Mouse (Mus musculus) stomach, embryonic 16.5 days (tissue): ENCODE data around the gene Ptpn3. TPM values are rescaled to one million over a fixed set of nuclear protein-coding genes. Genes with fewer than 3 reads are reported as not detected.

Experiments
- ATAC-seq: fragments of 200-750 bp; cut with Nextera tagmentation; 2 replicates; pipeline ENCODE4 v1.8.0; 2017; ENCODE audit warnings: moderate number of reproducible peaks, moderate TSS enrichment; ENCODE audit not compliant: insufficient read depth, low FRiP score
- H3K27ac ChIP-seq: fragments of 300-500 bp; sonication (generic); 2 replicates; pipeline ENCODE4 v1.5.1; 2014; ENCODE audit warnings: low read length
- H3K27me3 ChIP-seq: fragments of 300-500 bp; sonication (generic); 2 replicates; pipeline ENCODE4 v1.6.1; 2014; ENCODE audit warnings: low read length, control low read depth, mixed read lengths; ENCODE audit not compliant: control insufficient read depth, insufficient read depth
- H3K36me3 ChIP-seq: fragments of 300-500 bp; sonication (generic); 2 replicates; pipeline ENCODE4 v1.6.1; 2014; ENCODE audit warnings: low read length; ENCODE audit not compliant: control insufficient read depth, insufficient read depth
- H3K4me1 ChIP-seq: fragments of 300-500 bp; sonication (generic); 2 replicates; pipeline ENCODE4 v1.6.1; 2014; ENCODE audit warnings: low read length, control low read depth, mixed read lengths; ENCODE audit not compliant: control insufficient read depth, insufficient read depth
- H3K4me2 ChIP-seq: fragments of 300-500 bp; sonication (generic); 2 replicates; pipeline ENCODE4 v1.6.1; 2014; ENCODE audit warnings: low read depth, low read length, mixed read lengths
- H3K4me3 ChIP-seq: fragments of 300-500 bp; sonication (generic); replicated peaks from 2 replicates; pipeline ENCODE4 v1.5.1; 2014; ENCODE audit warnings: mild to moderate bottlenecking, low read length
- H3K9ac ChIP-seq: fragments of 300-500 bp; sonication (generic); 2 replicates; pipeline ENCODE4 v1.6.1; 2014; ENCODE audit warnings: low read length
- H3K9me3 ChIP-seq: fragments of 300-500 bp; sonication (generic); replicated peaks from 2 replicates; pipeline ENCODE4 v1.6.1; 2016; ENCODE audit warnings: low read length, control low read depth; ENCODE audit not compliant: control insufficient read depth
- WGBS: fragments of 180-500 bp; shearing (Covaris S2); extraction: QIAGEN DNeasy Blood & Tissue Kit; methylation state at CpG from one replicate; pipeline ENCODE4 v1.1.7; 2014; 5-methylcytosine and 5-hydroxymethylcytosine counted together
- polyA plus RNA-seq: library from polyadenylated mRNA; unstranded; fragments of >200 nt; fragmentation: Nextera tagmentation; extraction: Ambion mirVana; gene quantifications from 2 replicates; pipeline ENCODE4 v1.2.1, GENCODE M21; 2015

Ptpn3 gene
- polyA plus RNA-seq, 1 experiment from 2014 or later: 7.1 TPM

- ATAC-seq: no peak
- Histone ChIP-seq H3K4me1 (peaks cover 15% of the 10 kb centered on the region; the same call in 1 of the 2 replicates), H3K36me3 (no peaks in the 10 kb centered on the region), H3K27me3 (no peaks in the 10 kb centered on the region), H3K9me3 (no peaks in the 10 kb centered on the region), H3K27ac (no peak overlapping the region), H3K9ac (no peak overlapping the region), H3K4me3 (no peak overlapping the region), H3K4me2 (no peak overlapping the region)
- 76% methylated on average over 2 of the region's 2 CpGs for WGBS
Observed at GRCm38 (mm10) chr4:57285251-57285650, 16.4 kb downstream of the Ptpn3 start.

- ATAC-seq: no peak
- Histone ChIP-seq H3K36me3 (no peaks in the 10 kb centered on the region), H3K9ac (no peak overlapping the region), H3K27ac (peak overlapping the region; percentile 78; the same call in 1 of the 2 replicates), H3K4me2 (no peak overlapping the region), H3K4me3 (no peak overlapping the region), H3K4me1 (peaks cover 25% of the 10 kb centered on the region), H3K27me3 (no peaks in the 10 kb centered on the region), H3K9me3 (no peaks in the 10 kb centered on the region)
- WGBS: 65% methylated on average over 3 of the region's 3 CpGs
Observed at GRCm38 (mm10) chr4:57283189-57283588, 18.4 kb downstream of the Ptpn3 start.

- Histone ChIP-seq H3K9ac (no peak overlapping the region), H3K9me3 (no peaks in the 10 kb centered on the region), H3K4me2 (peak overlapping the region; percentile 13; the same call in 1 of the 2 replicates), H3K4me3 (no peak overlapping the region), H3K36me3 (no peaks in the 10 kb centered on the region), H3K4me1 (peaks cover 25% of the 10 kb centered on the region), H3K27ac (peak overlapping the region; percentile 78), H3K27me3 (no peaks in the 10 kb centered on the region)
- peak; percentile 59; the same call in 1 of the 2 replicates for ATAC-seq
- 60% methylated on average over 6 of the region's 6 CpGs for WGBS
Observed at GRCm38 (mm10) chr4:57282630-57283029, 19.0 kb downstream of the Ptpn3 start.

- peak; percentile 72; the same call in 1 of the 2 replicates for ATAC-seq
- peak overlapping the region; percentile 78 for H3K27ac ChIP-seq
- no peak overlapping the region for H3K9ac ChIP-seq
- H3K4me3 ChIP-seq: no peak overlapping the region
- H3K4me1 ChIP-seq: peaks cover 25% of the 10 kb centered on the region
- no peaks in the 10 kb centered on the region for H3K9me3 ChIP-seq
- no peaks in the 10 kb centered on the region for H3K36me3 ChIP-seq
- 46% methylated on average over 5 of the region's 5 CpGs for WGBS
- no peaks in the 10 kb centered on the region for H3K27me3 ChIP-seq
- no peak overlapping the region for H3K4me2 ChIP-seq
Observed at GRCm38 (mm10) chr4:57282179-57282578, 19.5 kb downstream of the Ptpn3 start.

- Histone ChIP-seq H3K4me1 (peaks cover 27% of the 10 kb centered on the region), H3K4me2 (no peak overlapping the region), H3K4me3 (no peak overlapping the region), H3K9ac (no peak overlapping the region), H3K27me3 (no peaks in the 10 kb centered on the region), H3K27ac (no peak overlapping the region), H3K9me3 (no peaks in the 10 kb centered on the region), H3K36me3 (no peaks in the 10 kb centered on the region)
- no peak for ATAC-seq
- 66% methylated on average over 5 of the region's 5 CpGs for WGBS
Observed at GRCm38 (mm10) chr4:57280888-57281287, 20.7 kb downstream of the Ptpn3 start.

GRCm38 (mm10) chr4:57279229-57279628 lies 22.4 kb downstream of the Ptpn3 start:
- H3K9ac ChIP-seq: no peak overlapping the region
- no peaks in the 10 kb centered on the region for H3K36me3 ChIP-seq
- ATAC-seq: peak; percentile 23; the same call in 1 of the 2 replicates
- WGBS: 22% methylated on average over 8 of the region's 8 CpGs
- H3K4me1 ChIP-seq: peaks cover 40% of the 10 kb centered on the region
- no peaks in the 10 kb centered on the region for H3K27me3 ChIP-seq
- no peaks in the 10 kb centered on the region for H3K9me3 ChIP-seq
- 0 out of 2 replicates have a peak overlapping the region, but pooled peaks have one; percentile 5 for H3K4me2 ChIP-seq
- H3K4me3 ChIP-seq: no peak overlapping the region
- H3K27ac ChIP-seq: peak overlapping the region; percentile 42; the same call in 1 of the 2 replicates

- no peaks in the 10 kb centered on the region for H3K36me3 ChIP-seq
- H3K4me3 ChIP-seq: no peak overlapping the region
- H3K27ac ChIP-seq: no peak overlapping the region
- H3K9ac ChIP-seq: no peak overlapping the region
- H3K4me1 ChIP-seq: peaks cover 45% of the 10 kb centered on the region
- H3K27me3 ChIP-seq: no peaks in the 10 kb centered on the region
- no peaks in the 10 kb centered on the region for H3K9me3 ChIP-seq
- H3K4me2 ChIP-seq: no peak overlapping the region
- WGBS: 52% methylated on average over 10 of the region's 10 CpGs
- 0 out of 2 replicates have a peak, but pooled peaks have one; percentile 1 for ATAC-seq
Observed at GRCm38 (mm10) chr4:57278812-57279211, 22.8 kb downstream of the Ptpn3 start.

GRCm38 (mm10) chr4:57277671-57278070 lies 24.0 kb downstream of the Ptpn3 start:
- no peak for ATAC-seq
- no peak overlapping the region for H3K4me2 ChIP-seq
- H3K4me1 ChIP-seq: peaks cover 46% of the 10 kb centered on the region
- H3K27ac ChIP-seq: no peak overlapping the region
- H3K36me3 ChIP-seq: no peaks in the 10 kb centered on the region
- WGBS: 72% methylated on average over 3 of the region's 3 CpGs
- no peaks in the 10 kb centered on the region for H3K27me3 ChIP-seq
- no peaks in the 10 kb centered on the region for H3K9me3 ChIP-seq
- H3K9ac ChIP-seq: no peak overlapping the region
- H3K4me3 ChIP-seq: no peak overlapping the region

GRCm38 (mm10) chr4:57275116-57275743 lies 26.4 kb downstream of the Ptpn3 start:
- WGBS: 4% methylated on average over 8 of the region's 8 CpGs
- H3K27ac ChIP-seq: no peak overlapping the region
- no peaks in the 10 kb centered on the region for H3K27me3 ChIP-seq

More at GRCm38 (mm10) chr4:57275116-57275743, 26.4 kb downstream of the Ptpn3 start:
- Histone ChIP-seq H3K9ac (no peak overlapping the region), H3K4me2 (no peak overlapping the region), H3K36me3 (no peaks in the 10 kb centered on the region), H3K4me3 (no peak overlapping the region), H3K4me1 (peaks cover 33% of the 10 kb centered on the region), H3K9me3 (no peaks in the 10 kb centered on the region)
- peak; percentile 68; the same call in 1 of the 2 replicates for ATAC-seq
